Mouse (Mus musculus): ENCODE data around the gene Wnt7a. TPM values are rescaled to one million over a fixed set of nuclear protein-coding genes. Genes with fewer than 3 reads are reported as not detected.

Gene Wnt7a
- polyA plus RNA-seq, 1 experiment: 0.03 TPM

DNA sequence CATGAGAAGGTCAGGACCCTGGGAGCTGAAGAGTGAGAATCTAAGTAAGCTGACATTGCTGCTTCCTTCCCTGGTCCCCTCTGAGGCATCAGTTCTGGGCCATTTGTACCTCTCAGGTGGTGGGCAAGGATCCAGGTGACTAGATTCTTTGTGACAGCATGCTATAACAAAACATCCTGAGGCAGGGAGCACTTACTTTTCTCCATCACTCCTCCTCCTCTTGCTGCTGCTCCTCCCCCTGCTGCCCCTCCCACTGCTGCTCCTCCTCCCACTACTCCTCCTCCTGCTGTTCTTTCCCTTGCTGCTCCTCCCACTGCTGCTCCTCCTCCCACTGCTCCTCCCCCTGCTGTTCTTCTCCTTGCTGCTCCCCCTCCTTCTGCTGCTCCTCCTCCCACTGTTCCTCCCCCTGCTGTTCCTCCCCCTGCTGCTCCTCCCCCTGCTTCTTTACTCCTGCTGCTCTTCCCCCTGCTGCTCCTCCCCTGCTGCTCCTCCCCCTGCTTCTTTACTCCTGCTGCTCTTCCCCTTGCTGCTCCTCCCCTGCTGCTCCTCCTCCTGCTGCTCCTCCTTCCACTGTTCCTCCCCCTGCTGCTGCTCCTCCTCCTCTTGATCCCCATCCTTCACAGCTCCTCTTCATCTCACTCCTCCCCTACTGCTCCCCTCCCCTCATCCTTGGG lies 39.1 kb downstream of the Wnt7a start:
- Histone ChIP-seq H3K27ac (ENCODE audit: insufficient read depth, low read depth, low read length) (no peak overlapping the region), H3K4me3 (ENCODE audit: insufficient read depth, low read depth, low read length) (no peak overlapping the region), H3K4me1 (ENCODE audit: control insufficient read depth, insufficient read depth, low read length) (no peaks in the 10 kb centered on the region), H3K27me3 (replicated peaks; ENCODE audit: control insufficient read depth, insufficient read depth, low read length) (no peaks in the 10 kb centered on the region), H3K36me3 (ENCODE audit: control insufficient read depth, insufficient read depth, low read length) (no peaks in the 10 kb centered on the region)
- DNase-seq: peak; percentile 9
- no peak for TF ChIP-seq POLR2A (IDR thresholded peaks at IDR 0.05; ENCODE audit: low read depth, low read length)
- TF ChIP-seq CTCF (conservative IDR thresholded peaks at IDR 0.05; ENCODE audit: insufficient read depth, insufficient read length, low read depth, low read length): no peak

DNA sequence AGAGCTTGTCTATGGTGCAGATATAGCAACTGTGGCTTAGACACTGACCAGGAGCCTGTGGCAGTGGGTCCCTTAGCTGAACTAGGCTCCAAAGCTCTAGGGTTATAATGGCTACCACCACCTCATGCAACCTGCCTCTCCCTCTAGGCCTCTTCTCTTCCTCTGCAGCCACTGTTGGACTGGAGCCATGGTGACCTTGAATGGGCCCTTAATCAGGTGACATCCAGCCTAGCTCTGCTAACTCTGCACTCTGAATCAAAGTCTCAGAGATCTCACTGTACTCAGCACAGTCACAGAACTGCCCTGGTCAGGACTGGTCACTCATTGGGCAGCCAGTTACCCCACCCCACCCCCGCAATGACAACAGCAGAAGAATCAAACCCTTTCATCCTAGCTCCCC lies 44.4 kb downstream of the Wnt7a start:
- H3K27me3 ChIP-seq (replicated peaks; ENCODE audit: control insufficient read depth, insufficient read depth, low read length): no peaks in the 10 kb centered on the region
- 72% methylated on average over 1 of the region's 1 CpGs for WGBS
- TF ChIP-seq CTCF (conservative IDR thresholded peaks at IDR 0.05; ENCODE audit: insufficient read depth, insufficient read length, low read depth, low read length) (no peak), POLR2A (IDR thresholded peaks at IDR 0.05; ENCODE audit: low read depth, low read length) (no peak)
- H3K4me3 ChIP-seq (ENCODE audit: insufficient read depth, low read depth, low read length): no peak overlapping the region
- no peak overlapping the region for H3K27ac ChIP-seq (ENCODE audit: insufficient read depth, low read depth, low read length)
- DNase-seq: peak; percentile 53
- H3K36me3 ChIP-seq (ENCODE audit: control insufficient read depth, insufficient read depth, low read length): no peaks in the 10 kb centered on the region
- H3K4me1 ChIP-seq (ENCODE audit: control insufficient read depth, insufficient read depth, low read length): no peaks in the 10 kb centered on the region

GRCm38 (mm10) chr6:91365480-91365879 lies 45.7 kb downstream of the Wnt7a start:
- 57% methylated on average over 14 of the region's 14 CpGs for WGBS
- no peaks in the 10 kb centered on the region for H3K27me3 ChIP-seq (replicated peaks; ENCODE audit: control insufficient read depth, insufficient read depth, low read length)
- no peaks in the 10 kb centered on the region for H3K36me3 ChIP-seq (ENCODE audit: control insufficient read depth, insufficient read depth, low read length)
- no peak overlapping the region for H3K4me3 ChIP-seq (ENCODE audit: insufficient read depth, low read depth, low read length)
- TF ChIP-seq CTCF (conservative IDR thresholded peaks at IDR 0.05; ENCODE audit: insufficient read depth, insufficient read length, low read depth, low read length) (no peak), POLR2A (IDR thresholded peaks at IDR 0.05; ENCODE audit: low read depth, low read length) (no peak)
- DNase-seq: no peak
- no peaks in the 10 kb centered on the region for H3K4me1 ChIP-seq (ENCODE audit: control insufficient read depth, insufficient read depth, low read length)
- no peak overlapping the region for H3K27ac ChIP-seq (ENCODE audit: insufficient read depth, low read depth, low read length)

- no peaks in the 10 kb centered on the region for H3K36me3 ChIP-seq (ENCODE audit: control insufficient read depth, insufficient read depth, low read length)
- no peaks in the 10 kb centered on the region for H3K27me3 ChIP-seq (replicated peaks; ENCODE audit: control insufficient read depth, insufficient read depth, low read length)
- TF ChIP-seq POLR2A (IDR thresholded peaks at IDR 0.05; ENCODE audit: low read depth, low read length) (no peak), CTCF (conservative IDR thresholded peaks at IDR 0.05; ENCODE audit: insufficient read depth, insufficient read length, low read depth, low read length) (no peak)
- 81% methylated on average over 2 of the region's 2 CpGs for WGBS
- H3K27ac ChIP-seq (ENCODE audit: insufficient read depth, low read depth, low read length): no peak overlapping the region
- no peak for DNase-seq
- H3K4me3 ChIP-seq (ENCODE audit: insufficient read depth, low read depth, low read length): no peak overlapping the region
- no peaks in the 10 kb centered on the region for H3K4me1 ChIP-seq (ENCODE audit: control insufficient read depth, insufficient read depth, low read length)
Measured at GRCm38 (mm10) chr6:91362756-91363155, 48.4 kb downstream of the Wnt7a start.

DNA sequence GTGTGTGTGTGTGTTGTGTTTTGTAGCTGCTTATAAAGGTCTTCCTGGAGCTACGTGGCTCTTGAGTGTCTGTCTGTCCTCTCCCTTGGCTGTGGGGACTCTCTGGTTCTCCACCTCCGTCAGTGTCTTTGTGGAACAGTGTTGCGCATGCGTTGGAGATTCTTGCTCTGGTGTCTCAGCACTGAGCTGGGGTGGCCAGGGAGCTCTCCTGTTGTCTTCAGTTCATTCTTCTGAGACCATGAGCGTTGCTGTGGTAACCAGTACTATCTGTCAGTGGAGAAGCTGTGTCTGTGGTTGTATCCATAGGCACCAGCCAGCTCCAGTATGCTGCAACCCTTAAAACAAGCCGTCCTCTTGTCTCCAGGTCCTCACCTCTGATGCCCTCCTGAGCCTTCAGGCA lies 50.2 kb downstream of the Wnt7a start:
- 83% methylated on average over 6 of the region's 6 CpGs for WGBS

DNA sequence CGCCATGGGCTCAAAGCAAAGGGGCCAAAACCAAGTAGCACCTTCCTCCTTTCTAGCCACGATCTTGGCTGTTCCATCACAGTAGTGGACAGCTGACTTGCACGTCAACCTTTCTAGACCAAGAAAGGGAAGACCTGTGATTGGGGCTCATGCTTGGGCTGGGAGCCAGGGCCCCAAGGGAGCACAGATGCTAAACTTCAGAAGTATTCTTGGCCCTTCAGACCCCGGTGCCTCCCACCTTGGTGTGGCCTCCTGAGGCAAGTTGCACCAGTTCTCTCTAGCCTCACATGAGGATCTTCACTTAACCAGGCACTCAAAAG lies 50.8 kb downstream of the Wnt7a start:
- 88% methylated on average over 4 of the region's 4 CpGs for WGBS
- no peak overlapping the region for H3K4me3 ChIP-seq (ENCODE audit: insufficient read depth, low read depth, low read length)
- no peak for TF ChIP-seq CTCF (conservative IDR thresholded peaks at IDR 0.05; ENCODE audit: insufficient read depth, insufficient read length, low read depth, low read length)
- no peak for TF ChIP-seq POLR2A (IDR thresholded peaks at IDR 0.05; ENCODE audit: low read depth, low read length)
- no peaks in the 10 kb centered on the region for H3K4me1 ChIP-seq (ENCODE audit: control insufficient read depth, insufficient read depth, low read length)
- H3K27me3 ChIP-seq (replicated peaks; ENCODE audit: control insufficient read depth, insufficient read depth, low read length): no peaks in the 10 kb centered on the region
- H3K27ac ChIP-seq (ENCODE audit: insufficient read depth, low read depth, low read length): no peak overlapping the region
- DNase-seq: no peak
- H3K36me3 ChIP-seq (ENCODE audit: control insufficient read depth, insufficient read depth, low read length): no peaks in the 10 kb centered on the region

More for the DNA sequence above, 50.2 kb downstream of the Wnt7a start:
- no peak overlapping the region for H3K27ac ChIP-seq (ENCODE audit: insufficient read depth, low read depth, low read length)
- no peak for DNase-seq
- H3K27me3 ChIP-seq (replicated peaks; ENCODE audit: control insufficient read depth, insufficient read depth, low read length): no peaks in the 10 kb centered on the region
- no peak for TF ChIP-seq CTCF (conservative IDR thresholded peaks at IDR 0.05; ENCODE audit: insufficient read depth, insufficient read length, low read depth, low read length)
- TF ChIP-seq POLR2A (IDR thresholded peaks at IDR 0.05; ENCODE audit: low read depth, low read length): no peak
- H3K4me1 ChIP-seq (ENCODE audit: control insufficient read depth, insufficient read depth, low read length): no peaks in the 10 kb centered on the region
- no peak overlapping the region for H3K4me3 ChIP-seq (ENCODE audit: insufficient read depth, low read depth, low read length)
- no peaks in the 10 kb centered on the region for H3K36me3 ChIP-seq (ENCODE audit: control insufficient read depth, insufficient read depth, low read length)

- Histone ChIP-seq H3K4me1 (ENCODE audit: control insufficient read depth, insufficient read depth, low read length) (no peaks in the 10 kb centered on the region), H3K4me3 (ENCODE audit: insufficient read depth, low read depth, low read length) (no peak overlapping the region), H3K36me3 (ENCODE audit: control insufficient read depth, insufficient read depth, low read length) (no peaks in the 10 kb centered on the region), H3K27me3 (replicated peaks; ENCODE audit: control insufficient read depth, insufficient read depth, low read length) (no peaks in the 10 kb centered on the region), H3K27ac (ENCODE audit: insufficient read depth, low read depth, low read length) (no peak overlapping the region)
- no peak for DNase-seq
- 84% methylated on average over 7 of the region's 7 CpGs for whole genome bisulfite sequencing
- TF ChIP-seq POLR2A (IDR thresholded peaks at IDR 0.05; ENCODE audit: low read depth, low read length) (no peak), CTCF (conservative IDR thresholded peaks at IDR 0.05; ENCODE audit: insufficient read depth, insufficient read length, low read depth, low read length) (no peak)
Measured at GRCm38 (mm10) chr6:91359672-91360370, 51.3 kb downstream of the Wnt7a start.

Measured in kidney, adult 2 months (tissue).